Mouse (Mus musculus): ENCODE measurements around the gene Rab3a. TPM values are rescaled to one million over a fixed set of nuclear protein-coding genes. Genes with fewer than 3 reads are reported as not detected.

Gene Rab3a
- polyA plus RNA-seq, 1 experiment from 2014 or later: 16.2 TPM

GRCm38 (mm10) chr8:70764676-70765075, 10.2 kb downstream of the Rab3a start:
- Histone ChIP-seq H3K9me3 (no peaks in the 10 kb centered on the region), H3K27ac (replicated peaks) (no peak overlapping the region), H3K4me1 (peaks cover 54% of the 10 kb centered on the region), H3K27me3 (replicated peaks; ENCODE audit: low read depth, poor library complexity, severe bottlenecking) (peaks cover 17% of the 10 kb centered on the region), H3K36me3 (replicated peaks) (peaks cover 23% of the 10 kb centered on the region), H3K4me3 (peak overlapping the region; percentile 61; the same call in 1 of the 2 replicates)
- WGBS: 91% methylated on average over 13 of the region's 13 CpGs
- DNase-seq (ENCODE audit: low spot score): no peak

GRCm38 (mm10) chr8:70765329-70765728, 10.8 kb downstream of the Rab3a start:
- Histone ChIP-seq H3K4me1 (peaks cover 49% of the 10 kb centered on the region), H3K27me3 (replicated peaks; ENCODE audit: low read depth, poor library complexity, severe bottlenecking) (peaks cover 17% of the 10 kb centered on the region), H3K36me3 (replicated peaks) (peaks cover 30% of the 10 kb centered on the region), H3K9me3 (no peaks in the 10 kb centered on the region), H3K27ac (replicated peaks) (no peak overlapping the region), H3K4me3 (peak overlapping the region; percentile 61)
- 80% methylated on average over 9 of the region's 9 CpGs for WGBS
- no peak for DNase-seq (ENCODE audit: low spot score)

- no peaks in the 10 kb centered on the region for H3K9me3 ChIP-seq
- peaks cover 17% of the 10 kb centered on the region for H3K27me3 ChIP-seq (replicated peaks; ENCODE audit: low read depth, poor library complexity, severe bottlenecking)
- H3K27ac ChIP-seq (replicated peaks): peak overlapping the region; percentile 72
- H3K36me3 ChIP-seq (replicated peaks): peaks cover 36% of the 10 kb centered on the region
- peak overlapping the region; percentile 61 for H3K4me3 ChIP-seq
- peak; percentile 54 for DNase-seq (ENCODE audit: low spot score)
- peaks cover 44% of the 10 kb centered on the region for H3K4me1 ChIP-seq
- 2% methylated on average over 34 of the region's 34 CpGs for WGBS
Observed at GRCm38 (mm10) chr8:70765838-70766570, 11.5 kb downstream of the Rab3a start.

GRCm38 (mm10) chr8:70766571-70767440, 12.3 kb downstream of the Rab3a start:
- H3K27ac ChIP-seq (replicated peaks): peak overlapping the region; percentile 72
- peaks cover 36% of the 10 kb centered on the region for H3K4me1 ChIP-seq
- 8% methylated on average over 21 of the region's 21 CpGs for WGBS
- peaks cover 17% of the 10 kb centered on the region for H3K27me3 ChIP-seq (replicated peaks; ENCODE audit: low read depth, poor library complexity, severe bottlenecking)
- H3K9me3 ChIP-seq: no peaks in the 10 kb centered on the region
- peaks cover 44% of the 10 kb centered on the region for H3K36me3 ChIP-seq (replicated peaks)
- peak overlapping the region; percentile 61 for H3K4me3 ChIP-seq
- DNase-seq (ENCODE audit: low spot score): peak; percentile 80

- Histone ChIP-seq H3K36me3 (replicated peaks) (peaks cover 51% of the 10 kb centered on the region), H3K9me3 (no peaks in the 10 kb centered on the region), H3K27me3 (replicated peaks; ENCODE audit: low read depth, poor library complexity, severe bottlenecking) (peaks cover 17% of the 10 kb centered on the region), H3K4me1 (peaks cover 36% of the 10 kb centered on the region), H3K27ac (replicated peaks) (no peak overlapping the region), H3K4me3 (no peak overlapping the region)
- no peak for DNase-seq (ENCODE audit: low spot score)
- WGBS: 76% methylated on average over 6 of the region's 6 CpGs
Observed at GRCm38 (mm10) chr8:70767503-70767902, 13.0 kb downstream of the Rab3a start.

- 95% methylated on average over 32 of the region's 32 CpGs for WGBS
- Histone ChIP-seq H3K4me3 (no peak overlapping the region; the same call in 1 of the 2 replicates), H3K36me3 (replicated peaks) (peaks cover 59% of the 10 kb centered on the region), H3K9me3 (no peaks in the 10 kb centered on the region), H3K27me3 (replicated peaks; ENCODE audit: low read depth, poor library complexity, severe bottlenecking) (peaks cover 17% of the 10 kb centered on the region), H3K27ac (replicated peaks) (no peak overlapping the region), H3K4me1 (peaks cover 37% of the 10 kb centered on the region)
- DNase-seq (ENCODE audit: low spot score): no peak
Observed at GRCm38 (mm10) chr8:70768231-70768776, 13.8 kb downstream of the Rab3a start.

- H3K27me3 ChIP-seq (replicated peaks; ENCODE audit: low read depth, poor library complexity, severe bottlenecking): peaks cover 17% of the 10 kb centered on the region
- no peak overlapping the region for H3K27ac ChIP-seq (replicated peaks)
- 85% methylated on average over 16 of the region's 16 CpGs for WGBS
- H3K4me1 ChIP-seq: peaks cover 43% of the 10 kb centered on the region
- peaks cover 66% of the 10 kb centered on the region for H3K36me3 ChIP-seq (replicated peaks)
- DNase-seq (ENCODE audit: low spot score): no peak
- no peaks in the 10 kb centered on the region for H3K9me3 ChIP-seq
- H3K4me3 ChIP-seq: peak overlapping the region; percentile 17; the same call in 1 of the 2 replicates
Observed at GRCm38 (mm10) chr8:70768956-70769355, 14.5 kb downstream of the Rab3a start.

- peak; percentile 97 for DNase-seq (ENCODE audit: low spot score)
- Histone ChIP-seq H3K27ac (replicated peaks) (no peak overlapping the region), H3K4me3 (peak overlapping the region; percentile 17; the same call in 1 of the 2 replicates), H3K36me3 (replicated peaks) (peaks cover 70% of the 10 kb centered on the region), H3K4me1 (peaks cover 47% of the 10 kb centered on the region), H3K27me3 (replicated peaks; ENCODE audit: low read depth, poor library complexity, severe bottlenecking) (peaks cover 17% of the 10 kb centered on the region), H3K9me3 (no peaks in the 10 kb centered on the region)
- WGBS: 7% methylated on average over 26 of the region's 26 CpGs
Observed at GRCm38 (mm10) chr8:70769359-70769758, 14.9 kb downstream of the Rab3a start.

GRCm38 (mm10) chr8:70769858-70770257, 15.4 kb downstream of the Rab3a start:
- Histone ChIP-seq H3K4me3 (peak overlapping the region; percentile 17; the same call in 1 of the 2 replicates), H3K4me1 (peaks cover 52% of the 10 kb centered on the region), H3K27me3 (replicated peaks; ENCODE audit: low read depth, poor library complexity, severe bottlenecking) (peaks cover 17% of the 10 kb centered on the region), H3K36me3 (replicated peaks) (peaks cover 75% of the 10 kb centered on the region), H3K27ac (replicated peaks) (no peak overlapping the region), H3K9me3 (no peaks in the 10 kb centered on the region)
- no peak for DNase-seq (ENCODE audit: low spot score)
- WGBS: 73% methylated on average over 12 of the region's 12 CpGs

GRCm38 (mm10) chr8:70770748-70771147, 16.3 kb downstream of the Rab3a start:
- Histone ChIP-seq H3K36me3 (replicated peaks) (peaks cover 81% of the 10 kb centered on the region), H3K4me1 (peaks cover 56% of the 10 kb centered on the region), H3K27ac (replicated peaks) (no peak overlapping the region), H3K4me3 (0 out of 2 replicates have a peak overlapping the region, but pooled peaks have one; percentile 4), H3K27me3 (replicated peaks; ENCODE audit: low read depth, poor library complexity, severe bottlenecking) (peaks cover 9% of the 10 kb centered on the region), H3K9me3 (no peaks in the 10 kb centered on the region)
- DNase-seq (ENCODE audit: low spot score): no peak
- 95% methylated on average over 13 of the region's 13 CpGs for WGBS

- Histone ChIP-seq H3K27me3 (replicated peaks; ENCODE audit: low read depth, poor library complexity, severe bottlenecking) (0 out of 2 replicates have a peak, but pooled peaks cover 6% of the 10 kb centered on the region), H3K27ac (replicated peaks) (no peak overlapping the region), H3K4me3 (no peak overlapping the region), H3K9me3 (no peaks in the 10 kb centered on the region), H3K36me3 (replicated peaks) (peaks cover 81% of the 10 kb centered on the region), H3K4me1 (peaks cover 55% of the 10 kb centered on the region)
- WGBS: 91% methylated on average over 7 of the region's 7 CpGs
- DNase-seq (ENCODE audit: low spot score): no peak
Observed at GRCm38 (mm10) chr8:70771217-70771616, 16.7 kb downstream of the Rab3a start.

- Histone ChIP-seq H3K4me1 (peaks cover 46% of the 10 kb centered on the region), H3K36me3 (replicated peaks) (peaks cover 81% of the 10 kb centered on the region), H3K9me3 (no peaks in the 10 kb centered on the region), H3K27me3 (replicated peaks; ENCODE audit: low read depth, poor library complexity, severe bottlenecking) (0 out of 2 replicates have a peak, but pooled peaks cover 6% of the 10 kb centered on the region), H3K4me3 (no peak overlapping the region), H3K27ac (replicated peaks) (no peak overlapping the region)
- no peak for DNase-seq (ENCODE audit: low spot score)
- 95% methylated on average over 13 of the region's 13 CpGs for WGBS
Observed at GRCm38 (mm10) chr8:70772075-70772474, 17.6 kb downstream of the Rab3a start.
